Mouse (Mus musculus): Measurements from ENCODE around the gene Dedd2.
"Not testable (repeated sequence)": the region's sequence is repeated elsewhere in the genome, so short reads cannot be mapped to it uniquely, and the experiment has no call there.

Gene Dedd2

GRCm38 (mm10) chr7:25220457-25221101 lies at the start of gene Dedd2:
Gene Dedd2, minus strand, starts transcription at chr7:25220615.
- DNase-seq (ENCODE audit: low spot score in 2 of 2), result no peak

DNA sequence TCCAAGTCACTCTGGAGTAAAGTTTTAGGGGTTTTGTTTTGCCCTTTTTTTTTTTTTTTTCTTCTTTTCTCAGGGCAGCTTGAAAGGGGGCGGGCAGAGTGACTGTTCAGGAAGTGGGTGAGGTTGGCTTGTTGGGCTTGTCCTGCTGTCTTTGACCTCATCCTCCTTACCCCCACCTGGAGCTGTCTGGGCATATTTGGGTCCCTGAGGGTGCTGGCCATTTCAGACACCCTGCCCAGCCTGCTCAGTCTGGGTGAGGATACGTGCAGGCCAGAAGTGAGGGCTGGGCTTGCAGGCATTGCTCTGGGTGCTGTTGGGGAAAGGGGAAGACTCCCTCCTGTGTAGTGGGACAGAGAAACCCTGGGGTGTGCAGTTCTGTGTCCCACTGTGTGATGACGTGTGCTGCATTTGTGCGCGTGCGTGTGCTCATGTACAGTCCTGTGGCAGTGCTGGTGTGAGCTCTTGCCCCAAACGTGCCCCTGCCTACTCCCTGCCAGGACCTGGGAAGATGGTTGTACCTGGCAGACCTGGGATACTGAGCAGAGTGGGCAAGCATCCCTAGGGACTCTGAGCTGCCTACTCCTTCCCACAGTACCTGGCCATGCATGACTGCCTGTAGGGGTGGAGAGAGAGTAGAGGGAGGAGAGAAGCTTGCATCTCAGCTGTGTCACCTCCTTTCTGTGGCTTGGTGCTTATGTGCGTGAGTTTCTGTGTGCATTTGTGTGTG lies 49.3 kb upstream of the Dedd2 start:
- DNase-seq (ENCODE audit: low spot score in 2 of 2), result no peak

- DNase-seq (ENCODE audit: low spot score in 2 of 2), result no peak
Observed at GRCm38 (mm10) chr7:25269029-25269428, 48.6 kb upstream of the Dedd2 start.

DNA sequence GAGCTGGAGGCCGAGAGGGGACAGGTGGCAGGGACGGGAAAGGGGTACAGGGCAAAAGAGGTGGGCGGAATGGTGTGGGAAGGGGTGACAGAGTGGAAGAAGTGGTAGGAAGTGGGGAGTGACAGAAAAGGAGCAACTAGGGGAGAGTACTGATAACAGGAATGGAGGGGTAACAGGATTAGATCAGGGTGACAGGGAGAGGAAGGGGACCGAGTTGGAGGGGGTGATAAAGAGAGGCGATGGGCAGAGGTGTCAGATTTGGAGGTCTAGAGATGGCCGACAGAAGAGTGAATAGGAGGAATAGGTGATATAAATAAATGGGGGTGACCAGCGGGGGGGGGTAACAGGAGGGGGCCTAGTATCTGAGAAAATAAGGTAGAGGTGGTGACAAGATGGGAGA lies 48.2 kb upstream of the Dedd2 start:
- DNase-seq (ENCODE audit: low spot score in 2 of 2), result no peak

GRCm38 (mm10) chr7:25267751-25268463 lies 47.5 kb upstream of the Dedd2 start:
- peak; percentile 96 to 99 for DNase-seq (ENCODE audit: low spot score in 2 of 2)

- DNase-seq (ENCODE audit: low spot score in 2 of 2), result peak; percentile 85 to 97
Observed at GRCm38 (mm10) chr7:25267301-25267750, 46.9 kb upstream of the Dedd2 start, which contains the start of gene Cic. Gene Cic, plus strand, starts transcription at chr7:25267704.

DNA sequence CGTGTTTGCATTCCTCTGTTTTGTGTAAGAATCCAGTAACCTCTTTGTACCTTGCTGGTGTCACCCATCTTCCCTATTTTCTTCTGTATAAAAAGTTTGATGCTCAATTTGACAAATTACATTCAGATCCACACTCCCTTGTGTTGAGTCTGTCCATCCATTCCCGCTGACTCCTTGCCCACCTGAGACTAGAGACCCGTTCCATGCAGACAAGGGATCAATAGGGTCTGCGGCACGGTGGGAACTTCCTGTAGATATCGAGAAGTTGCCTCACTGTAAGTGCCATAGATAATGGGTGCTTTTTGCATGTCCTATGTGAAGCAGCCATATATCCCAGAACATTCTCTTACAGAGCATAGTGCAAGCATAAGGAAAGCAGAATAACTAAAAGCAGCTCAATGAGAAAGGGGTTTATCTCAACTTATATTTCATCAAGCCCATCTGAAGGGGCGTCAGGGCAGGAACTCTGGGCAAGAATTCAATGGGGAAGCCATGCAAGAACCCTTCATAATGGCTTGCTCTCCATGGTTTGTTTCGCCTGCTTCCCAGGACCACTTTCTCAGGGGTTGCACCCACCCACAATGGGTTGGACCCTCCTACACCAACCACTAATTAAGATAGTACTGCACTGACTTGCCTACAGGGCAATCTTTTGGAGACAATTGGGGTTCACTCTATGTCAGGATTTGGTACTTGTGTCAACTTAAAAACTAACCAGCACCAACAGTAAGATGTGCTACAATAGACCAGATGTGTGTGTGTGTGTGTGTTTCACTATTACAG lies 46.0 kb upstream of the Dedd2 start:
- DNase-seq (ENCODE audit: low spot score in 2 of 2), result no peak

DNA sequence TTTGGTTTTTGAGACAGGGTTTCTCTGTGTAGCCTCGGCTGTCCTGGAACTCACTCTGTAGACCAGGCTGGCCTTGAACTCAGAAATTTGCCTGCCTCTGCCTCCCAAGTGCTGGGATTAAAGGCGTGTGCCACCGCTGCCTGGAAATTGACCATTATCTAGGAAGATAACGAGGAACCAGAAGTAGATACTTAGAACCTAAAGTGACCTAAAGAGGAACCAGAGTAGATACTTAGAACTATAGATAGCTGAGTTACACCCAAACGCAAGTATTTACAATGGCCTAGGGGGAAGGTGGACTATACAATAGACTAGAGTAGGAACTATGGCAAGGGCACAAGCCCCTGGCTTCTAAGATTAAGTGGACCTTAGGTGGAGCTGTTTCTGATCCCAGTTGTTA lies 45.3 kb upstream of the Dedd2 start:
- not testable (repeated sequence) for DNase-seq (ENCODE audit: low spot score in 2 of 2)

DNA sequence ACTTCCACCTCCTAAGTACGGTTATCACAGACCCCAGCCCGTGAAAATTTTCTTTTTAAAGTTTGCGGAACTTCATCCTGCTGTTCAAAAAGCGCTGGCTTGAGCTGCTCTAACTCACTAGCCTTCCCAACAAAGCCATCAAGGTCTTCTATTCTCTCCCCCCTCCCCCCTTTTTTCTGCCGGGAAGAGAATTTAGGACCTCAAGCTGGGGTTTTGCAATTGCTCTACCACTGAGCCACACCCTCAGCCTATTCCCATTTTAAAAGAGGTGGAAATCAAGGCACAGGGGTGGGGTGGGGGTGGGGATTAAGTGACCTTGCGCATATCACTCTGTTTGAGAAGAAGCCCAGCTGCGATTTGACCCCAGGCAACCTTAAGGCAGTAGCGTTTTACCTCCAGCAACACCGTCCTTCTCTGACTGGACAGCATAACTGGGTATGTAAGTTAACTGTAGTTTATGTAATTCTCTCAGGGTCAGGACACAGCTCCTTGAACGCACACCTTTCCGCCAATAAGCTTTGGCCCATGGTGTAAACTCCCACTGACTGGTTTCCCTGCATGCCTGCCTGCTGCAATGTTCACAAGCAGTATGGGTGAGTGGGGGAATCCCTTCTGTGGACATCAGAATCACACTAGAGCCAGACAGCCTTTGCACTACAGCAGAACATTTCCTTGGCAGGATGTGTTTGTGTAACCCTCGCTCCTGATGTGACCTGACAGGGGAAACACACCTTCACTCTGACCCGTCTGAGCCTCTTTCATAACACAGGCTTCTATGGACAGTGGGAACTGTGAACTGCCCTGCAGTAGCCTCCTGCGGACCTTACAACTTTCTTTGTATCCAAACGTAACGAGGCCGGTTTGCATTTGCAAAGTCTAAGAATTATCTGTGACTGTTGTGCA lies 43.8 kb upstream of the Dedd2 start:
- no peak for DNase-seq (ENCODE audit: low spot score in 2 of 2)

DNA sequence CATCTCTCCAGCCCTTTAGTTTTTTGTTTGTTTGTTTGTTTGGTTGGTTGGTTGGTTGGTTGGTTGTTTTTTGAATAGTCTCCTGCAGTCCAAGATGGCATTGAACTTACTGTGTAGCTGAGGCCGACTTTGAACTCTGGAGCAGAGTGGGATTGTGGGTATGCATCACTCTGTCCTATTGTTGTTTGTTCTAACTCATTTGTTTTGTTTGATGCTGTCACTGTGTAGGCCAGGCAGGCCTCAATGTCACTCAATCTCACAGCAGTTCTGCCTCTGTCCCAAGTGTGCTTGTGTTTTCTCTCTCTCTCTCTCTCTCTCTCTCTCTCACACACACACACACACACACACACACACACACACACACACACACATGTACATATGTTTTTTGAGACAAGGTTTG lies 41.5 kb upstream of the Dedd2 start:
- DNase-seq (ENCODE audit: low spot score in 2 of 2), result no peak

DNA sequence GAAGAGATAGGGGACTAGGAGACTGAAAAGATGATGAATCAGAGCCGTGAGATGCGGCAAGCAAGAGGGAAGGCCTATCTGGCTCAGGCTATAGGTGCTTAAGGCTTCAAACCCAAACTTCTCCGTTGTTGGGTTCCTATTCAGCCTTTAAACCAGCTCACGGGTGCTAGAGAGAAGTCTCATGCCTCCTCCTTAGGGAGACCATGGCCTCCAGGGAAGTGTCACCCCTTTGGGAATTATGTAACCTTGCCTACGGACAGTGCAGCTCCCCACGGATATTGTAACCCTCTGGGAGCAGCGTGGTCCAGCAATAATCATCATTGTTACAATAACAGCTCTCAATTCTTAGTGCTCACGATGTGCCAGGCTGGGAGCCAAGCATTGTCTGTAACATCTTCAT lies 31.4 kb upstream of the Dedd2 start:
- DNase-seq (ENCODE audit: low spot score in 2 of 2), result no peak

DNA sequence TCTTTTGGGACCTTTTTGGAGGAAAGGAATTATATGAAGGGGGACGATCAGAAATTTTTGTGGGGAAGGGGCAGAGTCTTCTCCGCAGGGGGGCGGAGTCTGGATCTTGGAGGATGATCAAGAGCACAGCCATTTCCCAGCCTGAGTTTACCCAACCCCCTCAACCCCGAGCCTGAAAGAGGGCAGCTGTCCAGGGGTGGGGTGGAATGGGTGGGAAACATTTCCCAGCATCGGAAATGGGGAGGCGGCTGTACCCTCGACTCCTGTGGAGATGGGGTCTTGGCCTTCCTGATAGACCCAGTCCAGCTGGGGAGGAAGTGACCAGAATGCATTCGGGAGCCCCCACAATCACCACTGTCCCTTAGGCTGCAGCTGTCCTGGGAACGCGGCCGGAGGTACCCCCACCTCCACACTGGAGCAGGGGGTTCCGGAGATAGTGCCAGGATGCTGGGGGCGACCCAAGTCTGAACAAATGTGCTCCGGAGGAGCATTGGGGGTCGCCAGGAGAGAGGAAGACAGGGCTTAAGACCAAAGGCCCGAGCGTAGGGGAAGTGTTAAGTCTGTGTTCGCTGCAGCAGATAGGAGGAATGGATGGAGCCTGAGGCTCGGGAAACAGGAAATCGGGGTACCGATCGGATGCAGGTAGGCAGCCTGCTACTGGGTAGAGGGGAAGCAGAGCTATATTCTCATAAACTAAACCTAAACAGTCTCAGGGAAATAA lies 30.8 kb upstream of the Dedd2 start:
- DNase-seq (ENCODE audit: low spot score in 2 of 2), result peak in 1 of 2 experiments; percentile 63

GRCm38 (mm10) chr7:25250141-25250972 lies 29.9 kb upstream of the Dedd2 start, which contains the start of gene Erf:
Gene Erf, minus strand, starts transcription at chr7:25250761.
- peak; percentile 92 to 95 for DNase-seq (ENCODE audit: low spot score in 2 of 2)

GRCm38 (mm10) chr7:25249314-25250140 lies 29.1 kb upstream of the Dedd2 start:
- DNase-seq (ENCODE audit: low spot score in 2 of 2), result peak in 1 of 2 experiments; percentile 67

DNA sequence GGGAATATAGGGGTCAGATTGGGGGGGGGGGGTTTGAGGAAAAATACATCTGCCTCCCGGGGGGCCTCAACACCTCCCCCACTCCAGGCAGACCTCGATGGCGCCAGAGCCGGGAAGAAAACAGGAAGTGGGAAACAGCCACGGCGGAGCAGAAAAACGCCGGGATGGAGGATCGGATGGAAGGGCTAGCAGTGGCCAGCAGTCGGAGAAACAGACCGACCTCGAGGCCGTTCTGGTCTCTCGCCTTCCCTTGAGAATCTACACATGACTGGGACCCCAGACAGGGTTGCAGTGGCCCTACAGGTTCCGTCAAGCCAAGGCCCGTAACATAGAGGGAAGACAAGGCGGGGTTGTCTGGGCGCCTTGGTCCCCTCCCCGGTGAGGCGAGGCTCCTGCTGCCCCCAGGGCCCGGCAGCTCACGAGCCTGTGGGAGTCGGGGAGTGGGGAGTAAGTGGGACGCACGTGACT lies 28.5 kb upstream of the Dedd2 start:
- no peak for DNase-seq (ENCODE audit: low spot score in 2 of 2)

- peak in 1 of 2 experiments; percentile 45 for DNase-seq (ENCODE audit: low spot score in 2 of 2)
Observed at GRCm38 (mm10) chr7:25248018-25248647, 27.7 kb upstream of the Dedd2 start.

DNA sequence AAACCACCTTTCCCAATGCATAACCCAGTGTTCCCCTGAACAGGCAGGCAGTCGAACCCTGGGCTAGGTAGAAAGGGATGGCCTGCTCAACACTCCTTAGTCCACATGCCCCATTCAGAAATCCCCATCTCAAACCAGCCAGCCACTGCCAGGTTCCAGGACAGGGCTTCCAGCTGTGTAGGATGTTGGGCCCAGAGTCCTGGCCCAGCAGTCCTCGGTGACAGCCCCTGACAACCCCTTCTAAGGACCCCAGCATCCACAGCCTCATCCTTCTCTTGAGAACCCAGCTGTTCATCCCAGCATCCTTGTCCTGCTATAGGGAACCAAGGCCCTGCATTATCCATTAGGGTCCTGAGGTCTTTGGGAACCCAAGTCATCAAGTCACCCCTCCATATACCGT lies 27.1 kb upstream of the Dedd2 start:
- no peak for DNase-seq (ENCODE audit: low spot score in 2 of 2)

GRCm38 (mm10) chr7:25246759-25247137 lies 26.3 kb upstream of the Dedd2 start:
- no peak for DNase-seq (ENCODE audit: low spot score in 2 of 2)

Data from cerebellum, postnatal 4 days (tissue).